Mouse (Mus musculus): ENCODE data around the gene Tcl1b1. TPM values are rescaled to one million over a fixed set of nuclear protein-coding genes. Genes with fewer than 3 reads are reported as not detected.
"Not testable (repeated sequence)": the region's sequence is repeated elsewhere in the genome, so short reads cannot be mapped to it uniquely, and the experiment has no call there.

Tcl1b1 gene
- not detected for total RNA-seq (2021)

DNA sequence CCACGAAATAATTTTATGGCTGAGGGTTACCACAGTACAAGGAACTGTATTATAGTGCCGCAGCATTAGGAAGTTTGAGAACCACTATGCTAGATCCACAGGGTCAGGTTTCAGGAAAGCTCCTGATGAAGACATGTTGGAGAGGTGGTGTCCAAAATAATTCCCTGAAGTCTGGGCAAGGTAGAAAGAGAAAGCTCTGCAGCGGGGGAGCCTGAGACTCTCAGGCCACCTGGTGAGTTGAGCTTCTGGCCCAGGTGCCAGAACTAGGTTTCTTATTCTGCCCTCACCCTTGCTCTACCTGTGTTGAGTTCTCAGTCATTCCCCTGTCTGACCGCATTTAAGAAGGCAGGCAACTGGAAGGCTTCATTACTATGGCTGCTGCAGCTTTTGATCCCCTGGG lies at the start of gene Tcl1b1:
Gene Tcl1b1 (plus strand): TSS at position 301 of the 400 bp plus-strand sequence.
- intact Hi-C loops (cut with DNase I): no loop called here
- no peak for DNase-seq (ENCODE audit: low spot score in 2 of 2)

- no peak for DNase-seq (ENCODE audit: low spot score in 2 of 2)
- intact Hi-C loops (cut with DNase I): no loop called here
These were observed 49.7 kb upstream of the Tcl1b1 start for GRCm38 (mm10) chr12:105109812-105110211.

GRCm38 (mm10) chr12:105112321-105112988 lies 47.0 kb upstream of the Tcl1b1 start:
- DNase-seq (ENCODE audit: low spot score in 2 of 2): no peak
- intact Hi-C loops (cut with DNase I): no loop called here

DNA sequence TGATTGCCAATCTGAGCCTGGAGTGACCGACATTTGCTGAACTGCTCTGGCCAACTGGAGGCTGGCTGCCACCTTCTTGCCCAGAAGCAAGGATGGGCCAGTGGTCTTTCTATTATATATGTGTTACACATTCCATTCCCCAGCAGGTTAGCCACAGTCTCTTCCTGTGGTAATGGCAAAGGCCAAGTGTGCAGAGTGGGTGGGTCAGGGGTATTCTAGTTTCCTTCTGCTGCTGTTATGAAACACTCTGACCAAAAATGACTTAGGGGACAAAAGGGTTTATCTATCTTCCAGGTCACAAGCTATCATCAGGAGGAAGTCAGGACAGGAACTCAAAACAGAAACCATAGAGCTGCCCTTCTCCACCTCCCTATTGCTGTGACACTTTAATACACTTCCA lies 42.8 kb upstream of the Tcl1b1 start:
- no peak for DNase-seq (ENCODE audit: low spot score in 2 of 2)
- intact Hi-C loops (cut with DNase I): no loop called here

DNA sequence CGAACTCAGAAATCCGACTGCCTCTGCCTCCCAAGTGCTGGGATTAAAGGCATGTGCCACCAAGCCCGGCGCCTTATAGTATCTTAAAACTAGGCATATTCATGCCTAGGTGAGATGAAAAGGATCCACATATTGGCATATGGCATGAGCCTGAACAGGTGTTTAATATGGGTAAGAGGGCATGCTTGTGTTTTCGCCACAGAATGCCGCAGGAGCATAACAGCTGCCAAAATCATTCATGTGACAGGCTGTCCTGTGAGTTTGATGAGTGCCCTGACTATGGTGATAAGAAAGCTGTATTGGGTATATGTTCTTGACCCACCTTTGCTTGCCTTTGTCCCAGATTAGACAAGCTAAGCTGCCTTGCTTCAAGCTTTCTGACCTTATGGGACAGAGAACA lies 34.1 kb upstream of the Tcl1b1 start:
- intact Hi-C loops (cut with DNase I): no loop called here
- no peak for DNase-seq (ENCODE audit: low spot score in 2 of 2)

DNA sequence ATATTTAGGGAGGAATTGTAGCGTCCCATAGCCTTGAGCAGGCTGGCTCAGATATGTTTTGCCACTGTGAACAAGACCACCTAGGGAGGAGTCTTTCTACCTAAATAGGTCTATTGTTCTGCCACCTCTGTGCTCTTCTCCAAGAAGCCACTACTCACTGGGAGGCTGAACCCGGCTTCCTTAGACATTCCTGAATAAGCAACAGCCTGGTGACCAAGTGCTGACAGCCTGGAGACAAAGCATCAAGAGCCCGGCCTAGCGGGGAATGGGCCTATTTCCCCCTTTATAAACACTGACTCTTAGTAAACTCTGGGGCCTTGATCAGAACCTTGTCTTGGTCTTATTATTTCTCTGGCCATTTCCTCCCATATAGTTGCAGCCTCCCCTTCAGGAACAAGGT lies 33.0 kb upstream of the Tcl1b1 start:
- no peak for DNase-seq (ENCODE audit: low spot score in 2 of 2)
- intact Hi-C loops (cut with DNase I): no loop called here

DNA sequence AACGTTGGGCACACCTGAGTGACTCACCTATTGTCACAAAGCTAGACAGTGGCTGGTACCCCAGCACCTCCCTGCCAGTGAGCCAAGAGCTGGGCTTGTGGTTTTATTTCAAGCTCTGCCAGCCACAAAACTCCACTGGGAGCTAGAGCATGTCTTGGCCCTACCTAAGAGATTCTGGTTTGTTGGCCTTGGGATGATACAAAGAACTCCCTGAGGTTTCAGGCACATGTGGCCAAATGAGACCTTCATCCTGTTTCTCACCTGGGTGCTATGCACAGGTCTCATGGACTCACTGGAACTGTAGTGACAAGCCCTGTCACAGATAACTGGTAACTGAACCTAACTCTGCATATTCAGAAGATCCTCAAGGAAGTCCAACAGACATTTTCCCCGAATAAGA lies 31.9 kb upstream of the Tcl1b1 start:
- DNase-seq (ENCODE audit: low spot score in 2 of 2): no peak
- intact Hi-C loops (cut with DNase I): no loop called here

- intact Hi-C loops (cut with DNase I); DNase-seq (ENCODE audit: low spot score in 2 of 2): not testable (repeated sequence)
These were observed 29.8 kb upstream of the Tcl1b1 start for GRCm38 (mm10) chr12:105129494-105130205.

DNA sequence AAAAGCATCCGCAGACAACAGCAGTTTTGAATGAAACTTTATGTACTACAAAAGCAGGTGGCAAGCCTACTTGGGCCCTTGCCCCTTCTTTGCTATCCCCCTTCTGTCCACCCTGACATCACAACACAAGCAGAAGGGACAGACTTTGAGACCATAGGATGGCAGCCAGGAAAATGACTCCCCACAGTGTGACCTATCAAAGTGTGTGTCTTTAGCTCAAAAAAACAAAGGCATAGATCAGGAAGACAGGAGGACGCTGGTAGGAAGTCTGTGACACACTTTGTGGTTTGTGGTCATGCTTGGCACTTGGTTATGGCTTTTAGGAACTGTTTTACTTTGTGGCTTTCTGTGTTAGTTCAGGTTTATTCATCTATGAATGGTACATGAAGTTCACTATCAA lies 25.3 kb upstream of the Tcl1b1 start:
- DNase-seq (ENCODE audit: low spot score in 2 of 2); intact Hi-C loops (cut with DNase I): not testable (repeated sequence)

GRCm38 (mm10) chr12:105134826-105135225 lies 24.7 kb upstream of the Tcl1b1 start:
- intact Hi-C loops (cut with DNase I); DNase-seq (ENCODE audit: low spot score in 2 of 2): not testable (repeated sequence)

DNA sequence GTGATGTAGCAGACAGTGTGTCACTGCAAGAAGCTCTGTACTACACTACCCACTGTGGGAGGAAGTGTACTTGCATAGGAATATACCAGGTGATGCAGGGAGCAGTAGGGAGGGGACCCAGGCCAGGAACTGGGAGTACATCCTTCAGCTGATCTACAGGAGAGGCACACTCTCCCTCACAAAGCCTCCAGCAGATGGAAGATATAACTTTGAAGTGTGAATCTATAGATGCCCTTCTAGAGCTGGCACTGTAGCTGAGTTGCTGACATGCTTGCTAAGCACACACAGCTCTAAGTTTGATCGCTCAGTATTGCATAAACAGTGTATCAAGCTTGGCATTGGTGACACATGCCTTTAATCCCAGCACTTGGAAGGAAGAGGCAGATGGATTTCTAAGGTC lies 21.8 kb upstream of the Tcl1b1 start:
- DNase-seq (ENCODE audit: low spot score in 2 of 2); intact Hi-C loops (cut with DNase I): not testable (repeated sequence)

DNA sequence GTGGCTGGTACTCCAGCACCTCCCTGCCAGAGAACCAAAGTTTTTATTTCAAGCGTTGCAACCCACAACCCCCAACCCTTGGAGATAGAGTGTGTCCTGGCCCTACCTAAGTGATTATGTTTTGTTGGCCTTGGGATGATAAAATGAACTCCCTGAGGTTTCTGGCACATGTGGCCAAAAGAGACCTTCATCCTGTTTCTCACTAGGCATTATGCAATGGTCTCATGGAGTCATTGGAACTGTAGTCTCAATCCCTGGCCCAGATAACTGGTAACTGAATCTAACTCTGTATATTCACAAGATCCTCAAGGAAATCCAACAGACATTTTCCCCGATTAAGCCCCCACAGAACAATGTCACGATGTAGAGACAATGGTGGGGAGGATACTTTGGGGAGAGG lies 16.4 kb upstream of the Tcl1b1 start:
- no peak for DNase-seq (ENCODE audit: low spot score in 2 of 2)
- intact Hi-C loops (cut with DNase I): no loop called here

- intact Hi-C loops (cut with DNase I); DNase-seq (ENCODE audit: low spot score in 2 of 2): not testable (repeated sequence)
These were observed 14.6 kb upstream of the Tcl1b1 start for GRCm38 (mm10) chr12:105144928-105145327.

- no peak for DNase-seq (ENCODE audit: low spot score in 2 of 2)
- intact Hi-C loops (cut with DNase I): no loop called here
These were observed 13.8 kb upstream of the Tcl1b1 start, which contains the start of gene Tcl1b2 for GRCm38 (mm10) chr12:105145714-105146113. Gene Tcl1b2 (plus strand): TSS chr12:105146014.

- peak; percentile 2 to 32 for DNase-seq (ENCODE audit: low spot score in 2 of 2)
- intact Hi-C loops (cut with DNase I): not testable (repeated sequence)
These were observed 4.2 kb upstream of the Tcl1b1 start for GRCm38 (mm10) chr12:105155286-105155685.

GRCm38 (mm10) chr12:105158842-105159241 lies 648 bp upstream of the Tcl1b1 start:
- no peak for DNase-seq (ENCODE audit: low spot score in 2 of 2)
- intact Hi-C loops (cut with DNase I): no loop called here

- intact Hi-C loops (cut with DNase I): no loop called here
- no peak for DNase-seq (ENCODE audit: low spot score in 2 of 2)
These were observed 7.2 kb downstream of the Tcl1b1 start for GRCm38 (mm10) chr12:105166734-105167133.

DNA sequence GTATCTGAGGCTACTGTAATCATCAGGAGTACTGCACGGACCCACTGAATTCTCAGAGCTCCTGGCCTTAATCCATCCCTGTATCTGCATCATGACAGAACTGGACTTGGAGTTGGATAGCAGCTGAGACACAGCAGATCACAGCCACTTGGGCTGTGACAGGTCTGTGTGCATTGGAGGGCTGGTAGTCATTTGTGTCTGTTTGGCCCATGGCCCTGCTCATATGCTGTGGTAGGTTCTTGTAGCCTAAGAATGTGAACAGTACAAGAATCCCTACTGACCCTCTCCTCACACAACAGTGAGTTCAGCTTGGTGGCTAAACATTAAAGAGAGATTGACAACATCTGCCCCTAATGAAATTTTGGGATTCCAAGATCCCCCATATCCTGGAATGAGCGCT lies 13.9 kb downstream of the Tcl1b1 start:
- no peak for DNase-seq (ENCODE audit: low spot score in 2 of 2)
- intact Hi-C loops (cut with DNase I): no loop called here

DNA sequence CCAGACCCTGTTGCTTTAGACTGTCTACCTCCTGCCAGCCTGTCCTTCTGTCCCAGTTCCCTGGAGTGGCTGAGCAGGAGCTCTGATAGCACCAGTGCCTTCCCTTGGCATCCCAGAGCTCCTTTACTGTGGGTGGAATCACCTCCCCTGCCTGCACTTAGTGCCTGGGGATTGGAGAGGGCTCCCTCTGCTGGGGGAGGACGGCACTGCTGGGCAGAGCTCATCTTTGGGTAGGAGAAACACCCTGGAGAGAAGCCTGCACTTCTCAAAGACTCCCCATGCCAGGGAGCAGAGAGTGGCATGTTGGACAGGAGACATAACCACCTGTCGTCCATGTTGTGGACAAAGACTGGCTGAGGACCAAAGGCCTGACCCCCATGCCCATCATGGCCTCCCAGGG lies 14.8 kb downstream of the Tcl1b1 start:
- intact Hi-C loops (cut with DNase I): not testable (repeated sequence)
- DNase-seq (ENCODE audit: low spot score in 2 of 2): peak; percentile 30 to 47

GRCm38 (mm10) chr12:105176044-105176443 lies 16.6 kb downstream of the Tcl1b1 start, which contains the start of gene Tcl1b5:
Gene Tcl1b5 (plus strand): TSS chr12:105176344.
- DNase-seq (ENCODE audit: low spot score in 2 of 2); intact Hi-C loops (cut with DNase I): not testable (repeated sequence)

- intact Hi-C loops (cut with DNase I); DNase-seq (ENCODE audit: low spot score in 2 of 2): not testable (repeated sequence)
These were observed 21.7 kb downstream of the Tcl1b1 start for GRCm38 (mm10) chr12:105181040-105181644.

Data from left cerebral cortex, postnatal 25 days (tissue).